Mouse (Mus musculus): Measurements from ENCODE around the gene Dennd4c.

DNA sequence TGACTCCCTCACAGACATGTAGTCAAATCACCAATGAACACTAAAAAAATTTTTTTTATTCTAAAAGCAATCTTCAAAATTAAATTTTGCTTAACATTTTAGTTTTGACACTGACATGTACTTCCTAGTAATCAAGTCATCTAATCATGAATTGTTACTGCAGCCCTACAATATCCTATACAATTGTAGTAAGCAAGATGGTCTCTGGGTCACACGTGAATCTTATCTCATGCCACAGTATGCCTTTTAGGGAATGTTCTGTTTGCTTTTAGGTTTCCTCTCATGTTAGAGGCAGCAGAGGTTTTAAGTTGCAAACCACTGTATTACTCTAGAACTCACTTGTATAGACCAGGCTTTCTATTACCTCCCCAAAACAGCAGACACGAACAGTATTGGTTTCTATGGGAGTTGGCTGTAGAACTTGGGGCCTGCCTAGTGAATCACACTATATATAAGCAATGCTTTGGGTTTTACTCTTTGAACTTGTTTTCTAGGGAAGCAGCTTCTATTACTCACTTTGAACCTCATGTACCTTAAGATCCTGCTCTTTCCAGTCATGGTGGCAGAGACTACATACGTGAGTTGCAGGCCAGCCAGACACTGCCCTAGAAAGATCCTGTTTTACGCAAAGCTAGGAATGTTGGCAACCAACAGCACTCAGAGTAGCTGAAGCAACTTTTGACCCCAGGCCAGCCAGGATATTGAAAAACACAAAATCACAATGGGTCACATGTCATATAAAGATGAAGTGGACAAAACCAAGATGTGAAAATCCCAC lies 104.6 kb downstream of the Dennd4c start:
- TF ChIP-seq CTCF (IDR thresholded peaks at IDR 0.05; ENCODE audit: borderline replicate concordance, control insufficient read depth, extremely low read depth, insufficient read depth, low read length, poor library complexity): no peak
- TF ChIP-seq POLR2A (IDR thresholded peaks at IDR 0.05; ENCODE audit: control insufficient read depth, extremely low read depth, insufficient read depth, low read length, poor library complexity): no peak
